Mouse (Mus musculus): ENCODE results near the gene Tnk2. TPM values are rescaled to one million over a fixed set of nuclear protein-coding genes. Genes with fewer than 3 reads are reported as not detected.

The Tnk2 gene
- polyA plus RNA-seq, 1 experiment from 2014 or later = 19.1 TPM

GRCm38 (mm10) chr16:32663231-32663858 lies 19.7 kb downstream of the Tnk2 start:
- no peak for ATAC-seq (ENCODE audit: low FRiP score)
- Histone ChIP-seq H3K4me3 (no peak overlapping the region), H3K4me2 (peak overlapping the region; percentile 21), H3K9me3 (no peaks in the 10 kb centered on the region), H3K36me3 (peaks cover 11% of the 10 kb centered on the region; the same call in 1 of the 2 replicates), H3K27me3 (no peaks in the 10 kb centered on the region), H3K27ac (peak overlapping the region; percentile 74), H3K4me1 (replicated peaks) (peaks cover 92% of the 10 kb centered on the region), H3K9ac (peak overlapping the region; percentile 39)
- 59% methylated on average over 9 of the region's 9 CpGs for WGBS

DNA sequence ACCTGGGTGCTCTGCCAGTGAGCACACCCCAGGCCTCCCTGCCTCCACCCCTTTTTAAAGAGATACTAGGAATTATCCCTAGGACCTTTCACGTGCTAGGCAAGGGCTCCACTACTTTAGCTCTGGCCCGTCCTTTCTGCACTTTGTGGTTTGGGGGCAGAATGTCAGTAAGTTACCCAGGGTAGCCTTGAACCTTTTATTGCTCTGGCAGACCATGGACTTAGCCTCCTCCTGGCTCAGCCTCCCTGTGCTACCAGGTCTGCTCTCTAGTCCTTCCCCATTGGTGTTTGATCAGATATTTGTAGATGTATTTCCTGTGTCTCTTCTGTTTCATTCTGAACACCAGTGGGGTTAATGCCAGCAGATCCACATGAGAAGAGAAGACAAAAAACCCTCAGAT lies 20.5 kb downstream of the Tnk2 start:
- Histone ChIP-seq H3K27ac (peak overlapping the region; percentile 74), H3K27me3 (no peaks in the 10 kb centered on the region), H3K4me3 (no peak overlapping the region), H3K4me2 (no peak overlapping the region; the same call in 1 of the 2 replicates), H3K36me3 (peaks cover 13% of the 10 kb centered on the region), H3K9ac (0 out of 2 replicates have a peak overlapping the region, but pooled peaks have one; percentile 39), H3K4me1 (replicated peaks) (peaks cover 83% of the 10 kb centered on the region), H3K9me3 (no peaks in the 10 kb centered on the region)
- WGBS = 91% methylated on average over 2 of the region's 2 CpGs
- no peak for ATAC-seq (ENCODE audit: low FRiP score)

GRCm38 (mm10) chr16:32665851-32666665 lies 22.4 kb downstream of the Tnk2 start:
- peaks cover 64% of the 10 kb centered on the region for H3K4me1 ChIP-seq (replicated peaks)
- no peak for ATAC-seq (ENCODE audit: low FRiP score)
- H3K4me3 ChIP-seq = no peak overlapping the region
- WGBS = 45% methylated on average over 11 of the region's 11 CpGs
- H3K4me2 ChIP-seq = no peak overlapping the region
- no peaks in the 10 kb centered on the region for H3K9me3 ChIP-seq
- no peak overlapping the region for H3K9ac ChIP-seq
- H3K27ac ChIP-seq = peak overlapping the region; percentile 24; the same call in 1 of the 2 replicates
- H3K27me3 ChIP-seq = no peaks in the 10 kb centered on the region
- peaks cover 32% of the 10 kb centered on the region for H3K36me3 ChIP-seq

- Histone ChIP-seq H3K4me2 (no peak overlapping the region), H3K36me3 (peaks cover 40% of the 10 kb centered on the region), H3K27ac (no peak overlapping the region), H3K9me3 (no peaks in the 10 kb centered on the region), H3K4me3 (no peak overlapping the region), H3K9ac (no peak overlapping the region), H3K27me3 (no peaks in the 10 kb centered on the region), H3K4me1 (replicated peaks) (peaks cover 56% of the 10 kb centered on the region)
- no peak for ATAC-seq (ENCODE audit: low FRiP score)
- 65% methylated on average over 9 of the region's 9 CpGs for WGBS
Observed at GRCm38 (mm10) chr16:32666671-32667551, 23.2 kb downstream of the Tnk2 start.

- H3K9ac ChIP-seq = 0 out of 2 replicates have a peak overlapping the region, but pooled peaks have one; percentile 8
- no peak for ATAC-seq (ENCODE audit: low FRiP score)
- H3K36me3 ChIP-seq = peaks cover 46% of the 10 kb centered on the region
- no peaks in the 10 kb centered on the region for H3K9me3 ChIP-seq
- no peak overlapping the region for H3K4me3 ChIP-seq
- no peak overlapping the region for H3K27ac ChIP-seq
- 72% methylated on average over 3 of the region's 3 CpGs for WGBS
- peaks cover 50% of the 10 kb centered on the region for H3K4me1 ChIP-seq (replicated peaks)
- H3K27me3 ChIP-seq = no peaks in the 10 kb centered on the region
- no peak overlapping the region for H3K4me2 ChIP-seq
Observed at GRCm38 (mm10) chr16:32667552-32667872, 23.8 kb downstream of the Tnk2 start.

DNA sequence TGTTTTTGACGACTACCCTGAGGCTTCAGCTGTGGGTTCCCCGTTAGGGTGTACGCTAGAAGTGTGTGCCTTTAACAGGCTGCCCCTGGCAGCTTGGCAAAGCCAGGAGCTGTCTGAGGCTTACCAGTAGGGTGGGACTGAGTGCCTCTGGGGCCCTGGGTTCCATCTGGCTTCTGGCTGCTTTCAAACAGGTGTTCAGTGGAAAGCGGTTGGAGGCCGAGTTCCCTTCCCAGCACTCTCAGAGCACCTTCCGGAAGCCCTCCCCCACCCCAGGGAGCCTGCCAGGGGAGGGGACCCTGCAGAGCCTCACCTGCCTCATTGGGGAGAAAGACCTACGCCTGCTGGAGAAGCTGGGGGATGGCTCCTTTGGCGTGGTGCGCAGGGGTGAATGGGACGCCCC lies 24.4 kb downstream of the Tnk2 start:
- Histone ChIP-seq H3K9ac (0 out of 2 replicates have a peak overlapping the region, but pooled peaks have one; percentile 8), H3K4me2 (no peak overlapping the region), H3K4me3 (no peak overlapping the region), H3K4me1 (replicated peaks) (peaks cover 47% of the 10 kb centered on the region), H3K36me3 (peaks cover 51% of the 10 kb centered on the region), H3K27ac (no peak overlapping the region), H3K27me3 (no peaks in the 10 kb centered on the region), H3K9me3 (no peaks in the 10 kb centered on the region)
- ATAC-seq (ENCODE audit: low FRiP score) = no peak
- WGBS = 65% methylated on average over 10 of the region's 10 CpGs

DNA sequence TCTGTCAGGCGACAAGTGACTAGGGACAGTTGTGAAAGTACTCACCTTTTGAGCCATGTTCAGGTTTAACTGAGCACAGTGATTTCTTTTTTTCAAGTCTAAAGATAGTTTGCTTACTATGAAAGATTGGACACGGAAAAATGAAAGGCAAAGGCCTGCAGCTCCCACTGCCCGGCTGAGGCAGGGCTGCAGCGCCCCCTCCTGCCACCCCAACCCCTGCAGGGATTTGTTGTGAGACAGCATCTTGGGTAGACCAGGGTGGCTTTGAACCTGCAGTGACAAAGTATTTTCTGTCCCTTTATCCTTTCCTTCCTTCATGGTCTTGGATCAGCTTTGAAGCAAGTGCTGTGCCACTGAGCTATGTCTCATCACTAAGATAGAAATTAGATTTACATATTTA lies 24.8 kb downstream of the Tnk2 start:
- no peak for ATAC-seq (ENCODE audit: low FRiP score)
- WGBS = 70% methylated on average over 4 of the region's 4 CpGs
- peaks cover 54% of the 10 kb centered on the region for H3K36me3 ChIP-seq

DNA sequence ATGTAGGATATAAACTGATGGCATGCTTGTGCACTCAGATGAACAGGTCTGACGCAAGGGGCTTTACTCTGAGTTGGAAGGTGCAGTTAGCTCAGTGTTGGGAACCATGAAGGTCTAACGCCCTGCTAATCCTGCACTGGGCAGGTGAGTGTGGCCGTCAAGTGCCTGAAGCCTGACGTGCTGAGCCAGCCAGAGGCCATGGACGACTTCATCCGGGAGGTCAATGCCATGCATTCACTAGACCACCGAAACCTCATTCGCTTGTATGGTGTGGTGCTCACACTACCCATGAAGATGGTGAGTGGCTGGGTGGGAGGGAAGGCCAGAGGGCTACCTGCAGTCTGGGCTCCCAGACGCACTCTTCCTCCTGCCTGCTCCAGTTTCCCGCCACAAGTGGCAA lies 25.6 kb downstream of the Tnk2 start:
- Histone ChIP-seq H3K4me1 (replicated peaks) (peaks cover 35% of the 10 kb centered on the region), H3K27ac (no peak overlapping the region), H3K9ac (no peak overlapping the region), H3K27me3 (no peaks in the 10 kb centered on the region), H3K36me3 (peaks cover 62% of the 10 kb centered on the region), H3K4me2 (no peak overlapping the region), H3K4me3 (no peak overlapping the region), H3K9me3 (no peaks in the 10 kb centered on the region)
- WGBS = 97% methylated on average over 10 of the region's 10 CpGs
- ATAC-seq (ENCODE audit: low FRiP score) = no peak

More for the DNA sequence above, 24.8 kb downstream of the Tnk2 start:
- Histone ChIP-seq H3K4me2 (no peak overlapping the region), H3K27ac (no peak overlapping the region), H3K4me1 (replicated peaks) (peaks cover 42% of the 10 kb centered on the region), H3K4me3 (no peak overlapping the region), H3K9ac (no peak overlapping the region), H3K9me3 (no peaks in the 10 kb centered on the region), H3K27me3 (no peaks in the 10 kb centered on the region)

- H3K4me1 ChIP-seq (replicated peaks) = peaks cover 26% of the 10 kb centered on the region
- WGBS = 93% methylated on average over 10 of the region's 10 CpGs
- peaks cover 75% of the 10 kb centered on the region for H3K36me3 ChIP-seq
Observed at GRCm38 (mm10) chr16:32670354-32671124, 26.9 kb downstream of the Tnk2 start.

DNA sequence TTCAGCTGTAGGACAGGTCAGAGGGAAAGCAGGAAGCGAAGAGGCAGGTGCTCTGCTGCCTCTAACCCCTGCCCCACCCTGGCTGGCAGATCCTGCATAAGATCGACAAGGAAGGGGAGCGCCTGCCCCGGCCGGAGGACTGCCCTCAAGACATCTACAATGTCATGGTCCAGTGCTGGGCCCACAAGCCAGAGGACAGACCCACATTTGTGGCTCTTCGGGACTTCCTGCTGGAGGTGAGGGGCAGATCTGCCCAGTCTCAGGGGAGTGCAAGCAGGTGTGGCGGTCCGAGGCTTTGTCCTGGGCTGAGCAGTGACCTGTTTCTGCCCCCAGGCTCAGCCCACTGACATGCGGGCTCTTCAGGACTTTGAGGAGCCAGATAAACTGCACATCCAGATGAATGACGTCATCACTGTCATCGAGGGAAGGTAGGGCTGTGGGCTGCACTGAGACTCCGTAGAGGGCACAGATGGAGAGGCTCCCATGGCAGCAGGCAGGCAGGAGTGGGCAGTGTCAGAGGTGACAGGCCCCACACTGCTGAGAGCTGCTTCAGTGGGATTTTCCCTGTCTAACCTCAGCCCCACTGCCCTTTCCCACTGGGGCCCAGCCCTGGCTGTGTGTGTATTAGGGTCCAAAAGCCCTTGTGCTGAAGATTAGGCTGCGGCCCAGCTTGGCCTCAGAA lies 27.7 kb downstream of the Tnk2 start:
- Histone ChIP-seq H3K27me3 (no peaks in the 10 kb centered on the region), H3K4me2 (no peak overlapping the region), H3K9ac (no peak overlapping the region), H3K4me1 (replicated peaks) (peaks cover 17% of the 10 kb centered on the region), H3K4me3 (no peak overlapping the region), H3K27ac (no peak overlapping the region), H3K36me3 (peaks cover 83% of the 10 kb centered on the region), H3K9me3 (no peaks in the 10 kb centered on the region)
- no peak for ATAC-seq (ENCODE audit: low FRiP score)
- 91% methylated on average over 13 of the region's 13 CpGs for WGBS

More at GRCm38 (mm10) chr16:32670354-32671124, 26.9 kb downstream of the Tnk2 start:
- no peak overlapping the region for H3K4me3 ChIP-seq
- no peak overlapping the region for H3K27ac ChIP-seq
- ATAC-seq (ENCODE audit: low FRiP score) = no peak
- H3K9ac ChIP-seq = no peak overlapping the region
- no peaks in the 10 kb centered on the region for H3K9me3 ChIP-seq
- H3K27me3 ChIP-seq = no peaks in the 10 kb centered on the region
- H3K4me2 ChIP-seq = no peak overlapping the region

GRCm38 (mm10) chr16:32672250-32672649 lies 28.6 kb downstream of the Tnk2 start:
- no peaks in the 10 kb centered on the region for H3K9me3 ChIP-seq
- H3K4me2 ChIP-seq = no peak overlapping the region
- H3K9ac ChIP-seq = no peak overlapping the region
- peaks cover 90% of the 10 kb centered on the region for H3K36me3 ChIP-seq
- no peak overlapping the region for H3K4me3 ChIP-seq
- H3K27ac ChIP-seq = no peak overlapping the region
- H3K4me1 ChIP-seq (replicated peaks) = peaks cover 14% of the 10 kb centered on the region
- WGBS = 86% methylated on average over 7 of the region's 7 CpGs
- no peak for ATAC-seq (ENCODE audit: low FRiP score)
- H3K27me3 ChIP-seq = no peaks in the 10 kb centered on the region
